Mouse (Mus musculus) spleen, adult 2 months (tissue): ENCODE measurements around the gene Dmxl2.

Experiments used
- CTCF ChIP-seq: fragments of 200-500 bp; IDR thresholded peaks from 2 replicates; pipeline ENCODE4 v1.5.1; 2011; ENCODE audit warnings: mild to moderate bottlenecking, inconsistent platforms; ENCODE audit not compliant: insufficient read depth, insufficient read length, insufficient replicate concordance; ENCODE audit errors: extremely low read depth
- POLR2A ChIP-seq: fragments of 200-500 bp; IDR thresholded peaks from 2 replicates; pipeline ENCODE4 v1.6.1; 2011; ENCODE audit warnings: low read depth, low read length, inconsistent platforms

- TF ChIP-seq CTCF (no peak), POLR2A (no peak)
Observed at GRCm38 (mm10) chr9:54500832-54501452, 484 bp downstream of the Dmxl2 start.
